Mouse (Mus musculus) layer of hippocampus, adult 18-20 months (tissue): Measurements from ENCODE around the gene Snx8. TPM values are rescaled to one million over a fixed set of nuclear protein-coding genes. Genes with fewer than 3 reads are reported as not detected.

Experiments
- DNase-seq, 2 experiments: peaks; one replicate each; pipeline ENCODE4 v3.0.0; 2022; ENCODE audit warnings: low spot score in 2 of 2
- total RNA-seq, 2 experiments: library from RNA; stranded (reverse); gene quantifications; 2 replicates each; pipeline ENCODE4 v1.2.3; 2021

The Snx8 gene
- total RNA-seq, 2 experiments from 2014 or later = 11.3 to 12.2 TPM

DNA sequence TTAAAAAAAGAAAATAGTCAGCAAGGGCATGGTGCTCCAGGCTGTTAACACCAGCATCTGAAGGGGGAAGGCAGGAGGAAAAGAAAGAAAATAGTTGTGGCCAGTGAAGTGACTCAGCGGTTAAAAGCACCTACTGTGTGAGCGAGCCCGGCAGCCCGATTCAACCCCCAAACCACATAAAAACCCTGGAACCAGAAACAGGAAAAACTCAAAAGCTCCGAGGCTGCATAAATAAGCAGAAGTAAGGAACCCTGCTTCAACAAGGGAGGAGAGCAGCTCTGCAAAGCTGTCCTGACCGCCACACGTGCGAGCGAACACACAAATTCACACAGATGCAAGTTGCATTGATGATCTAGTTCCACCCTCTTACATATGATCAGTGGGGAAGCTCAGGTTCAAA is 39.2 kb downstream of the Snx8 start:
- DNase-seq = no peak

DNA sequence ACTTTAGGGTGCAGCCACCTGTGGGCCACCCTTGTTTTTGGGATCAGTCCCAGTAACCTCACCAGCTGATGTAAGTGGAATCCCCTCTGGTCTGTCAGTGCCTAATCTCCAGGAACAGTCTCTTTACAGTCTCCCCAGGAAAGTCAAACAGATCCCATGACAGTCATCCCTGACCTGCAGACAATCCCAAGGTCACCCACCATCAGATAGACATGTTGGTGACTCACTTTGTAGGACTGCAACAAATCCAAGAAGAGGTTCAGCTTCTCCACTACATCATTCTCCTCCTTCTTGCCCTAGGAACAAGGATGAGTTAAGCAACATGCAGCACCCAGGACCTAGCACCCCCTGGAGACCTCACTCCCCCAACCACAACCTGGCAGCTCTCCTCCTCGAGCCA is 43.0 kb downstream of the Snx8 start:
- DNase-seq = no peak

GRCm38 (mm10) chr5:140345244-140345643 is 43.8 kb downstream of the Snx8 start:
- no peak for DNase-seq

DNA sequence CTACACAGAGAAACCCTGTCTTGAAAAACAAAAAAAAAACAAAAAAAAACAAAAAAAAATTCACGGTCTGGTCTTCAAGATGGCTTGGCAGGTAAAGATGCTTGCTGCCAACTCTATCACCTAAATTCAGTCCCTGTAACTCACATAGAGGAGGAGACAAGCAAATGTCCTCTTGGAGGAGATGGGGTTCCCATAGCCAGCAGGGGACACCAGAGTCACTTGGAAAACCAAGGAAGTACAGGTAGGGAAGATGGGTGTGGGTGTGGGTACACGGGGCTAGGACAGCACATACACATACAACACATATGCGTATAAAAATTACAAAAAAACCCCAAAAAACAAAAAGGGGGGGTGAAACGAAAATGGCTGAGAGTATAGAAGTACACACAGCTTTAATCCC is 46.2 kb downstream of the Snx8 start:
- DNase-seq = no peak

DNA sequence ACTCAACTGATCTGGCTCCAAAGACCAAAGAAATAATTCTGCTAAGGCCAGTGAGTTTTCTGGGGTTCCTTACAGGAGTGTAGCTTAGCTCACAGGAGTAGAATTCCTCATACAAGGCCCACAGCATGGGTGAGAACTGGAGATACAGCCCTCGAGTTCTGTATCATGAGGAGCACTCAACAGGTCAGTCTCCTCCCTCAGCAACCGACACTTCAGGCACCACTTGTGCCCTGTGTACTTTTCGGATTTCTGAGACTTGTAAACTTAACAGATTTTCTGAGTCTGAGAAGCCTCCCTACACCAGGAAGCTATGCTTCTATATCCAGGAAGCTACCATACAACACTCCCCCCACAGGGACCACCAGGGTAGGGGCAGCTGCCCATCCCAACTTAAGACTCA is 49.2 kb downstream of the Snx8 start:
- no peak for DNase-seq

- no peak for DNase-seq
Observed at GRCm38 (mm10) chr5:140338779-140339178, 50.3 kb downstream of the Snx8 start.

DNA sequence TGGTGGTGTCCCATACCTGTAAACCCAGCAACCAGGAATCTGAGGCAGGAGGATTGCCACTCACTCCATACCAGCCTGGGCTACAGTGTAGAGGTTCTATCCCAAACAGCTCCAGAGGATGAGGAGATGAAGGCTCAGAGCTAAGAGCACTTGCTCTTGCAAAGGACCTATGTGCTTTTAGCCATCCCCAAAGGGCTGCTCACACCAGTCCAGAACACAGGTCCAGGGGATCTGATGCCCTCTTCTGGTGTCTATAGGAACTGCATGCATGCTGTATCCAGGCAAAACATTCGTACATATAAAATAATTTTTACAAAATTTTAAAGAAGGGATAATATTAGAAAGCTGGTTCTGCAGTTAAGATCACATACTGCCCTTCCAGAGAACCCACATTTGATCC is 52.4 kb downstream of the Snx8 start:
- DNase-seq = peak in 1 of 2 experiments; percentile 34

GRCm38 (mm10) chr5:140333631-140334030 is 55.4 kb downstream of the Snx8 start:
- DNase-seq = no peak

DNA sequence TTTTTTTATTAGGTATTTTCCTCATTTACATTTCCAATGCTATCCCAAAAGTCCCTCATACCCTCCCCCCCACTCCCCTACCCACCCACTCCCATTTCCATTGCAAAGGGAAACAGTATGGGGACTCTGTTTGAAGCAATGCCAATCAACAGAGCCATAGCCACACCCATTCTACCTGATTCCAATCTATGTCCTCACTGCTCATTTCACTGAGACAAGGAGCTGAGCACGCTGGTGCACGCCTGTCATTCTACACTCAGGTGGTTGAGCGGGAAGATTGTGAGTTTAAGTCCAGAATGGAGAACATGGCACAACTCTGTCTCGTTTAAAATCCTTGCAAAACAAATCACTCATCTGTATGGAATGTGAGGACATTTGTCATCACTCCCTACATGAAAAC is 56.5 kb downstream of the Snx8 start:
- no peak for DNase-seq

GRCm38 (mm10) chr5:140331615-140332512 is 57.2 kb downstream of the Snx8 start, which contains the start of gene Mrm2:
TSS of gene Mrm2 (minus strand) at chr5:140331898.
- peak; percentile 63 to 73 for DNase-seq

GRCm38 (mm10) chr5:140324058-140324457 is 65.0 kb downstream of the Snx8 start:
- DNase-seq = no peak

GRCm38 (mm10) chr5:140321756-140322575 is 67.1 kb downstream of the Snx8 start:
- no peak for DNase-seq

DNA sequence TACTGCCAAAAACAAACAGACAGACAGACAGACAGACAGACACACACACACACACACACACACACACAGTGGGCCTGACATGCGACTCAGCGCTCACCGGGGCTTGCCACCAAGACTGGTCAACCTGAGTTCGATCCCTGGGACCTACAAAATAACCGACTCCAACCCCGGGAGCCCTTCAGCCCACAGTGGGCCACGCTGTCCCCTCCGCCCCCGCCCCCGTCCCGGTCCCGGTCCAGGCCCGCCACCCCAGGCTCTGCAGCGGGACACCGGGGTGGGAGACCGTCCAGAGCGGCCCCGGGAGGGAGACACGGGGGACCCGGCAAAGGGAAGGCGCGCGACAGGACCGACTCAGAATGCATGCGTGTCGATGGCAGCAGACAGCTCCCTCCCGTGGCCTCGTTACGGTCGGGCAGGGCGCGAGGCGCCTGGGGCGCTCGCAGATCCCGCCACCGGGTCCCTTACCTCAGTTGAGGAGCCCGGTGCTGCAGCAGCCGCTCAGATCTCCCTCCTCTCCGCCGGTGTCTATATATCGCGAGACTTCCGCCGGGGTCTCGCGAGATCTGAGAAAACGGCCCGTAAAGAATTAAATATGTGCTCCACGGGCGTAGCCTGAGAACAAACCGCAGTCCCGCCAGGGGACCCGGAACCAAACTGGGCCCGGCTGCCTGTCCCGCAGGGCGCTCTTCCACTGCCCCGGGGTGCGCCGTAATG is 67.9 kb downstream of the Snx8 start, which contains the start of the genes Mad1l1 and Nudt1:
Gene Mad1l1, minus strand, starts transcription at position 511 of the 714 bp plus-strand sequence.
Gene Nudt1, plus strand, starts transcription at position 615 of the 714 bp plus-strand sequence.
- peak; percentile 81 to 92 for DNase-seq

DNA sequence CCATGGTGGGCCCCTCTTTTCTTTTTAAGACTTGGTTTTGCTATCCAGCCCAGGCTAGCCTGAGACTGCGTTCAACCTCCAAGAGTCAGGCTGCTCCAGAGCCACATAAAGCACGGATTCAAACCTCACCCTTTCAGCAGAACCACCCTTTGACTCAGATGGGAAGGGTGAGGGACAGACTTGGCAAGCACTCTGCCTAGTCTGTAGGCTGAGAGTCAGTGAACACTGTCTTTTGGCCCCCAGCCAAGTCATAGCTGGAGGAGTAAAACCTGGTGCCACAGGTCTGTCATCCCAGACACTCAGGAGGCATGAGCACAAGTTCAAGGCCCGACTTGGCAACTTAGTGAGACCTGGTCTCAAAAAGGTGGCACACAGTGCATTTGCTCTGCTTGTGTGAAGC is 72.3 kb downstream of the Snx8 start:
- DNase-seq = no peak

DNA sequence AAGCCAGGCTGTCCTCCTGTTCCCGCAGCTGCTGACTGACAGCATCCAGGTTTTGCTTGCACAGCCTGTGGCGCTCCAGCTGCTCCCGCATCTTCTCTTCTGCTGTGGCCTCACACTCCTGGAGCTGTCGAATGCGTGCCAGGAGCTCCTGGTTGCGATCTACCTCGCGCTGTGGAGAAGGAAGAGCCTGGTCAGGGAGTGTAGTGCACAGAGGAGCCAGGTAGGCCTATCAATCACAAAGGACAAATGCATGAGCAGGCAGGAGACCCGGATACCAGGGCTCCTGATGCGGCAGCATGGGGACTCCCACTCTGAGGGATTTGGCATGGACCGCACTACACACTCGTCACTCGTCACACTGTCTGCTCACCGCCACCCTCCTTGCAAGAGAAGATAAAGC is 81.5 kb downstream of the Snx8 start:
- DNase-seq = no peak

- DNase-seq = no peak
Observed at GRCm38 (mm10) chr5:140306016-140306415, 83.0 kb downstream of the Snx8 start.

DNA sequence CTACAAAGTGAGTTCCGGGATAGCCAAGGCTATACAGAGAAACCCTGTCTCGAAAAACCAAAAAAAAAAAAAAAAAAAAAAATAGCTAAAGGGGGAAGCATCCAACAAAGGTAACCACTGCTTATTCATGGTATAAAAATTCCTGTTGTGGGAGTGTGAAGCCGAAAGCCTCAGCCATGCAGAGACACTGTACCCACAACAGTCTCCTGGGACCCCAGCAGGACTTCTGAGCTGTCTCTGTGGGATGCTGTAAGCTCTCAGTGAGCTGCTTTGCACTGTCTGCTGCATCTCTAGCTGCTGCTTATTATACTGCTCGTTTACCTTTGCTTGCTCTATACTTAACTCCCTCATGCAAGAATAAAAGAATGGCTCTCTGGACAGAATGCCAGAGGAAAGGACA is 90.8 kb downstream of the Snx8 start:
- DNase-seq = no peak

DNA sequence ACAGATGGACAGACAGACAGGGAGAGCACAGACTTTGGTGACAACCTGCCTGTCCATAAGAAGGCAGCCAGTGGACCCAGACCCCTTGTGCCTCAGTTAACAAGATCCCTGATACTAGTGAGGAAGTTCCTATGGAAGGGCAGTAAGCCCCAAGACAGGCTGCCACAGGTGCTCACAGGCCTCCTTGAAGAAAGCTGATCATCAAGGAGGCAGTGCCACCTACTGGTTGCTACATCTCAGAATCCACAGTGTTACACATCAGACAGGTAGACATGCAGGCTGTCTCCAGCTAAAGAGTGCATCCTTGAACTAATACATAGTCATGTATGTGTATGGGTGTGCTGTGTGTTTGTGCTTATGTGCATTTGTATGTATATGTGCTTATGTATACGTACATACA is 96.9 kb downstream of the Snx8 start:
- peak; percentile 45 to 86 for DNase-seq
